Mouse (Mus musculus) frontal cortex, postnatal 36 days (tissue): ENCODE data around the gene Gnptg.

Source experiments
- DNase-seq, 2 experiments: peaks; one replicate each; pipeline ENCODE4 v3.0.0; 2022; ENCODE audit warnings: low spot score in 2 of 2

Gnptg gene

GRCm38 (mm10) chr17:25239695-25240636 is at the start of gene Gnptg, which contains the start of gene Tsr3:
Gene Gnptg, minus strand, starts transcription at chr17:25240124.
Gene Tsr3, plus strand, starts transcription at chr17:25240170.
- DNase-seq: peak; percentile 84 to 86

GRCm38 (mm10) chr17:25288842-25289241 is 48.9 kb upstream of the Gnptg start:
- peak; percentile 38 to 45 for DNase-seq

GRCm38 (mm10) chr17:25285033-25285432 is 45.1 kb upstream of the Gnptg start:
- peak; percentile 46 to 63 for DNase-seq

- no peak for DNase-seq
Observed at GRCm38 (mm10) chr17:25282133-25282532, 42.2 kb upstream of the Gnptg start.

- DNase-seq: no peak
Observed at GRCm38 (mm10) chr17:25275833-25276232, 35.9 kb upstream of the Gnptg start.

GRCm38 (mm10) chr17:25274571-25275346 is 34.8 kb upstream of the Gnptg start, which contains the start of gene Ube2i:
Gene Ube2i, minus strand, starts transcription at chr17:25274622.
- DNase-seq: no peak

- peak; percentile 97 to 98 for DNase-seq
Observed at GRCm38 (mm10) chr17:25273706-25274501, 34.0 kb upstream of the Gnptg start.

- DNase-seq: peak; percentile 95
Observed at GRCm38 (mm10) chr17:25272951-25273705, 33.2 kb upstream of the Gnptg start.

GRCm38 (mm10) chr17:25272326-25272725 is 32.4 kb upstream of the Gnptg start:
- DNase-seq: no peak

GRCm38 (mm10) chr17:25270795-25271335 is 30.9 kb upstream of the Gnptg start:
- no peak for DNase-seq

- peak in 1 of 2 experiments; percentile 42 for DNase-seq
Observed at GRCm38 (mm10) chr17:25264453-25264852, 24.5 kb upstream of the Gnptg start.

GRCm38 (mm10) chr17:25257804-25258261 is 17.9 kb upstream of the Gnptg start:
- DNase-seq: no peak

GRCm38 (mm10) chr17:25256140-25256754 is 16.3 kb upstream of the Gnptg start, which contains the start of gene Baiap3:
Gene Baiap3, minus strand, starts transcription at chr17:25256364.
- DNase-seq: no peak

GRCm38 (mm10) chr17:25255110-25255509 is 15.2 kb upstream of the Gnptg start:
- no peak for DNase-seq

- DNase-seq: peak in 1 of 2 experiments; percentile 38
Observed at GRCm38 (mm10) chr17:25253760-25254159, 13.8 kb upstream of the Gnptg start.

GRCm38 (mm10) chr17:25252643-25253042 is 12.7 kb upstream of the Gnptg start:
- no peak for DNase-seq

GRCm38 (mm10) chr17:25250181-25250835 is 10.4 kb upstream of the Gnptg start:
- DNase-seq: no peak

GRCm38 (mm10) chr17:25248033-25248750 is 8.3 kb upstream of the Gnptg start:
- no peak for DNase-seq

- DNase-seq: no peak
Observed at GRCm38 (mm10) chr17:25244239-25244638, 4.3 kb upstream of the Gnptg start.
